ENCODE assay signal across 19 mouse cellular contexts in the genomic region with DNA sequence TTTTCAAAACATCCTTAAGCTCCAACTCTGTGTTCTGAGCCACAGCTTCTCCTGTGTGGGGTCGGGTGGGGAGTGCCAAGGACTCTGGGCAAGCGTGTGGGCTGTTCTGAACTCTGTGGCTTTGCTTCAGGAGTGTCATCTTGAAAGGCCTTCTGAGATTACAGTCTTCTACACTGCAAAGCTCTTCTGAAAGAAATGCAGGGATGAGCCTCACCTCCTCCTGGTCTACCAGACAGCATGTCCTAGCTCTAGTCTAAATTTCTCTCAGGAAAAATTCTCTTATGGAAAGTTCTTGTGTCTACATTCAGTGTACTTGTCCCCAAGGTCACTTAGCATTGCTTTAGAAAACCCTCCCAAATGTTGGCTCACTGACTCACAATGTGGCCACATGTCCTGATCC.
DNase-seq lines count a peak whose midpoint lies in the region; ATAC-seq and TF ChIP-seq lines count a peak whose summit lies in the region.
"Had no signal": no experiment of that assay in that cellular context is flagged by ENCODE, and none has a peak within 500 bp of the region (broad histone marks: within the 10 kb centered on the region; RNA-seq: fewer than 3 reads in every experiment).

No protein-coding gene starts in this region.

- TF ChIP-seq POLR2A in cortical plate, adult 2 months (IDR thresholded peaks at IDR 0.05; ENCODE audit: extremely low read depth, insufficient read depth, low read length), result no peak

- peak overlapping the region; percentile 65 for H3K27ac ChIP-seq in left cerebral cortex, adult 2 months
- H3K27ac ChIP-seq in cortical plate, adult 2 months (ENCODE audit: insufficient read depth, low read length), result peak overlapping the region; percentile 69; the same call in 1 of the 2 replicates
- H3K27ac ChIP-seq in forebrain, embryonic 14.5 days (ENCODE audit: low read depth, low read length), result no peak overlapping the region
- H3K27ac ChIP-seq: embryonic facial prominence, embryonic 10.5 days; embryonic facial prominence, embryonic 12.5 days; forebrain, embryonic 13.5 days had no signal

- no peaks in the 10 kb centered on the region for H3K27me3 ChIP-seq in forebrain, embryonic 14.5 days (replicated peaks; ENCODE audit: control insufficient read depth, insufficient read depth, low read length)
- H3K27me3 ChIP-seq: embryonic facial prominence, embryonic 12.5 days; forebrain, embryonic 13.5 days had no signal

- no peak overlapping the region for H3K4me3 ChIP-seq in left cerebral cortex, adult 2 months
- H3K4me3 ChIP-seq in cortical plate, adult 2 months (ENCODE audit: insufficient read depth, low read length), result no peak overlapping the region
- no peak overlapping the region for H3K4me3 ChIP-seq in forebrain, embryonic 14.5 days (ENCODE audit: low read depth, low read length)
- H3K4me3 ChIP-seq: embryonic facial prominence, embryonic 10.5 days; embryonic facial prominence, embryonic 12.5 days; forebrain, embryonic 13.5 days had no signal

- TF ChIP-seq CTCF in left cerebral cortex, adult 2 months (IDR thresholded peaks at IDR 0.05), result no peak
- no peak for TF ChIP-seq CTCF in cortical plate, adult 2 months (IDR thresholded peaks at IDR 0.05; ENCODE audit: extremely low read depth, insufficient read depth, low read length)

- 91% methylated on average over 2 of the region's 2 CpGs for WGBS in forebrain, embryonic 14.5 days

- peak; percentile 44 for DNase-seq in heart, adult 11 months
- no peak for DNase-seq in heart, adult 18-20 months
- no peak for DNase-seq in left cerebral cortex, adult 2 months (ENCODE audit: extremely low spot score in 1 of 2, low spot score in 2 of 2)
- no peak for DNase-seq in left cerebral cortex, postnatal 10 days (ENCODE audit: extremely low spot score in 1 of 2, low spot score in 2 of 2)
- DNase-seq in forebrain, embryonic 14.5 days (ENCODE audit: low spot score), result no peak
- DNase-seq: adrenal gland, adult 2 months; adrenal gland, postnatal 10 days; adrenal gland, postnatal 25 days; cerebellum, adult 11 months; cerebellum, adult 18-20 months; cerebellum, adult 8-10 months; cerebellum, adult 9-11 months; cerebellum, postnatal 14 days; cerebellum, postnatal 36 days had no signal

- no peak overlapping the region for H3K4me2 ChIP-seq in forebrain, embryonic 14.5 days (ENCODE audit: low read length)
- H3K4me2 ChIP-seq: embryonic facial prominence, embryonic 12.5 days; forebrain, embryonic 13.5 days had no signal

- H3K36me3 ChIP-seq in forebrain, embryonic 14.5 days (ENCODE audit: control insufficient read depth, insufficient read depth, low read length), result 0 out of 2 replicates have a peak, but pooled peaks cover 4% of the 10 kb centered on the region

- intact Hi-C loops in left cerebral cortex, adult 2 months (cut with DNase I), result loop anchor here (2.0 kb wide), 1 partner anchor 38 kb away; no protein-coding TSS in a partner anchor
- intact Hi-C loops in left cerebral cortex, postnatal 10 days (cut with DNase I), result no loop called here

- no peak for ATAC-seq in forebrain, embryonic 14.5 days
- ATAC-seq: forebrain, embryonic 13.5 days; forebrain, embryonic 16.5 days had no signal

- H3K9ac ChIP-seq in forebrain, embryonic 14.5 days (ENCODE audit: low read length), result no peak overlapping the region
- H3K9ac ChIP-seq: embryonic facial prominence, embryonic 12.5 days; forebrain, embryonic 13.5 days had no signal

- H3K4me1 ChIP-seq in cortical plate, adult 2 months (ENCODE audit: control insufficient read depth, insufficient read depth, low read length), result peaks cover 7% of the 10 kb centered on the region
- no peaks in the 10 kb centered on the region for H3K4me1 ChIP-seq in forebrain, embryonic 14.5 days (ENCODE audit: control insufficient read depth, insufficient read depth, low read length)
- H3K4me1 ChIP-seq: embryonic facial prominence, embryonic 10.5 days; embryonic facial prominence, embryonic 12.5 days; forebrain, embryonic 13.5 days had no signal

- no peaks in the 10 kb centered on the region for H3K9me3 ChIP-seq in forebrain, embryonic 14.5 days (replicated peaks; ENCODE audit: control insufficient read depth, low read length)
- H3K9me3 ChIP-seq: embryonic facial prominence, embryonic 10.5 days; embryonic facial prominence, embryonic 12.5 days; forebrain, embryonic 13.5 days had no signal
